Mouse (Mus musculus): ENCODE data around the gene Nlgn3. TPM values are rescaled to one million over a fixed set of nuclear protein-coding genes. Genes with fewer than 3 reads are reported as not detected.
A peak's percentile ranks its signal among the peaks of the same experiment; 100 is the strongest.

Gene Nlgn3
- total and polyA plus RNA-seq, 3 experiments: 0.04 to 0.76 (median 0.12) TPM

DNA sequence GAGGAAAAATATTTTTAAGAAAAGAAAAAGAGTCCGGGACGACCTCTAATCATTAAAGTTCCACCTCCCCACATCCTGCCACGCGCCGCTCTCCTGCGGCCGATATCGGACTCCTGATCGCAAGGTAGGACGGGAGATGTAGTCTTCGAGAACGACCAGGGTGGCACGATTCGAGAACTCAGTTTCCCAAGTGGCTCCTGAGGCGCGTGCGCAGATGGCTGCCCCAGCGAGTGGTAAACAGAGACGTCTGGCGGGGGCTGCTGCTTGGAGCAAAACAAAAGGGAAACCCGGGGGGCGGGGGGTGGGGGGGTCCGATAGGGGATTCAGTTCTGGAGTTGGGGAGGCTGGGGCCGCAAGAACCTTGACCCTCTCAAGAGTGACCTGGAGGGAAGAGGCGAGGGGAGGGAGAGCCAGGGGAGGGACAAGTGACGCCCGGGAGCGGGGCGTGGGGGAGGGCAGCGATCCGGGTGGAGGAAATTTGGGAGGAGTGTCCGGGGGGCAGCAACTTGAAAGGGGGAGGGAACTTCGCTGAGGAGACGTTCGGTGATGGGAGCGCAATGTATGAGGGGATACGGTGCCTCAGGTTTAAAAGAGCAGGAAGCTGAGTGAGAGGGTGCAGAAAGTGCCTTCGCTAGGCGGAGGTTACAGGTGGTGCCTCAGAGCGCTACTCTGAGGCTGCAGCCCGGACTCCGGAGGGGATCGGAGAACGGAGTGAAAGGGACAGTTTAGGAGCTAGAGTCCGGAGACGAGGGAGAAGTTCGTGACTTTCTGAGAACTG lies 44.8 kb upstream of the Nlgn3 start, which contains the start of gene Foxo4 (continued):
- TF ChIP-seq MAX (IDR thresholded peaks at IDR 0.05; ENCODE audit: low read length) (peak; percentile 56; the same call in 1 of the 2 replicates), BHLHE40 (IDR thresholded peaks at IDR 0.05; ENCODE audit: low read depth, low read length) (peak; percentile 43), JUND (conservative IDR thresholded peaks at IDR 0.05; ENCODE audit: low read depth, low read length) (no peak), USF1 (IDR thresholded peaks at IDR 0.05; ENCODE audit: low read depth, low read length) (no peak), PAX5 (IDR thresholded peaks at IDR 0.05; ENCODE audit: low read length) (no peak), KAT2A (IDR thresholded peaks at IDR 0.05; ENCODE audit: insufficient replicate concordance, low read length) (peak; percentile 63; the same call in 1 of the 2 replicates), ZNF384 (IDR thresholded peaks at IDR 0.05; ENCODE audit: low read depth, low read length) (no peak), MYC (IDR thresholded peaks at IDR 0.05; ENCODE audit: low read depth, low read length) (peak; percentile 75), CHD2 (IDR thresholded peaks at IDR 0.05; ENCODE audit: low read length) (no peak), CHD1 (IDR thresholded peaks at IDR 0.05; ENCODE audit: low read depth, low read length) (no peak), RAD21 (IDR thresholded peaks at IDR 0.05; ENCODE audit: low read depth, low read length) (no peak), JUN (IDR thresholded peaks at IDR 0.05; ENCODE audit: insufficient read depth, low read depth, low read length) (no peak), USF2 (conservative IDR thresholded peaks at IDR 0.05; ENCODE audit: low read depth, low read length) (no peak), POLR2A (IDR thresholded peaks at IDR 0.05; ENCODE audit: low read depth, low read length) (peak; percentile 66), MEF2A (IDR thresholded peaks at IDR 0.05; ENCODE audit: borderline replicate concordance, low read depth, low read length) (0 out of 2 replicates have a peak, but pooled peaks have one; percentile 9), ELF1 (IDR thresholded peaks at IDR 0.05; ENCODE audit: low read depth, low read length) (no peak; the same call in 1 of the 2 replicates), MAZ (IDR thresholded peaks at IDR 0.05; ENCODE audit: low read depth, low read length) (0 out of 2 replicates have a peak, but pooled peaks have one; percentile 31)

DNA sequence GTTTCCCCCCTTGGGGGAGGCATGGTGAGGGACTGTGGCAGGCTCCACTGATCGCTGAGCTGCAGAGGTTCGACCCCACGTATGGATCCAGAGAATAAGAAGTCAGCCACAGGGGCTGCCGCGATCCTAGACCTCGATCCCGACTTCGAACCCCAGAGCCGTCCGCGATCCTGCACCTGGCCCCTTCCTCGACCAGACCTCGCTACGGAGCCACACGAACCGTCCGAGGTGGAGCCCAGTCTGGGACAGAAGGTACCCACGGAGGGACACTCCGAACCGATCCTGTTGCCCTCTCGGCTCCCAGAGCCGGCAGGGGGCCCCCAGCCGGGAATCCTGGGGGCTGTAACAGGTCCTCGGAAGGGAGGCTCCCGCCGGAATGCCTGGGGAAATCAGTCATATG lies 44.2 kb upstream of the Nlgn3 start:
- Histone ChIP-seq H3K4me1 (ENCODE audit: control insufficient read depth in 1 of 2, insufficient read depth in 2 of 2) (0 out of 4 replicates have a peak, but pooled peaks cover 0 to 13% of the 10 kb centered on the region in 2 experiments), H3K4me3 (replicated peaks in 1 of 3; ENCODE audit: low read depth in 2 of 3, low read length in 2 of 3, poor library complexity in 1 of 3) (peak overlapping the region; percentile 23 to 68 (median 56)), H3K36me3 (replicated peaks in 1 of 2; ENCODE audit: control insufficient read depth in 1 of 2, insufficient read depth in 1 of 2, low read length in 1 of 2) (peaks cover 17 to 27% of the 10 kb centered on the region in 2 experiments), H3K79me2 (replicated peaks; ENCODE audit: control insufficient read depth, extremely low read depth, insufficient read depth, poor library complexity, severe bottlenecking) (no peaks in the 10 kb centered on the region), H3K27ac (ENCODE audit: insufficient read depth, low read depth) (peak overlapping the region; percentile 46), H3K9me3 (replicated peaks; ENCODE audit: low read length) (no peaks in the 10 kb centered on the region), H3K27me3 (replicated peaks) (no peaks in the 10 kb centered on the region), H3K9ac (ENCODE audit: insufficient read depth, low read depth) (peak overlapping the region; percentile 80), H3K4me2 (ENCODE audit: insufficient read depth, low read depth, poor library complexity, severe bottlenecking) (peak overlapping the region; percentile 55)
- no peak for DNase-seq (ENCODE audit: extremely low read depth)
- no peak for TF ChIP-seq CHD1 (IDR thresholded peaks at IDR 0.05; ENCODE audit: low read depth, low read length)
- peak; percentile 20; the same call in 1 of the 2 replicates for TF ChIP-seq CHD2 (IDR thresholded peaks at IDR 0.05; ENCODE audit: low read length)
- dilution Hi-C loops (cut with MboI; ENCODE audit: extremely low pct_ligation_motif_present, extremely low pct_unique_long_range_greater_than_20kb, low sequenced_read_pairs): no loop called here
- in situ Hi-C loops (cut with MboI; ENCODE audit: low pct_ligation_motif_present, low pct_unique_long_range_greater_than_20kb, low sequenced_read_pairs): no loop called here
